Mouse (Mus musculus) WW6 (cell line): ENCODE results near the gene Pdpn.

ENCODE experiments used
- DNase-seq: peaks from one replicate; pipeline ENCODE4 v3.0.0-alpha.2; 2013; ENCODE audit warnings: low read depth, low spot score

The Pdpn gene

DNA sequence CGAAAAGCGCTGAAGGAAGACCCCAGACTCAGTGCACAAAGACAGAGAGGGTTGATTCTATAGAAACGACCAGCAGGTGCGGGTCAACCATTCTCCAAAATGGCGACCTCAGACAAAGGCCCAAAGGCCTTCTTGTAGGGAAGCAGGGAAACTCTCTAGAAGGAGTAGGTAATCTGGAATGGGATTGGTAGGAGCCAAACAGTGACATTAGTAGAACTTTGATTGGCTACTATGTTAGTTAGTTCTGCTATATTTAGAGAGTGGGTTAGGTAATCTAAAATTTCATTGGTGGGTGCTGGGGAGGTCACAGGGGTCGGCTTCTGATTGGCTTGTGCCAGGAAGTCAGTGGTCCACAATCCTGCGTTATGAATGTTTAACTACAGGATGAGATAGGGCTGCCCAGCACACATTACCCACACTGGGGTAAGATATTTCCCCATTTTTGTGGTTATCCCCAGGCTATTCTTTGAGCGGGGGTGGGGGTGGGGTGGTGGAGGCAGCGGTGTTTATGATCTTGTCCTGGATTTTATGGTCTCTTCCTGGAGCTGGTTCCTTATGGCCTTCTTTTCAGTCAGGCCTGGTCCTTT, 59.7 kb downstream of the Pdpn start:
- DNase-seq = peak; percentile 45

DNA sequence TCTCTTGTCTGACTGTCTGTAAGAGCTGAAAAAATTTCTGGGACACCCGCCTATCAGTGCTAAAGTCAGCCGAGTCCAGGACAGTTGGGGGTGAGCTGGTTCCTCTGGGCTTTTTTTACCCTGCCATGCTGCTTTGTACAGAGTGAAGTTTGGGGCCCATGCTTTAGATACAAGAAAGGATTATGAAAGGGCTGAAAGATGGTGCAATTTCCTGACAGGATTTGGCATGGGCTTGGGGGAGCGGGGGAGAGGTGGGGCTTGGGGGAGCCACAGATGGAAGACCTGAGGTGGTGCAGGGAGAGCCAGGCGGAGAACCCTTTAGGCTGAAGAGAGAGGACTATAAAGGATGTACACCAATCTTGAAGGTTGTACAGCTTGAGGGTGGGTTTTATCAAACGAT, 60.2 kb downstream of the Pdpn start:
- DNase-seq = no peak

DNA sequence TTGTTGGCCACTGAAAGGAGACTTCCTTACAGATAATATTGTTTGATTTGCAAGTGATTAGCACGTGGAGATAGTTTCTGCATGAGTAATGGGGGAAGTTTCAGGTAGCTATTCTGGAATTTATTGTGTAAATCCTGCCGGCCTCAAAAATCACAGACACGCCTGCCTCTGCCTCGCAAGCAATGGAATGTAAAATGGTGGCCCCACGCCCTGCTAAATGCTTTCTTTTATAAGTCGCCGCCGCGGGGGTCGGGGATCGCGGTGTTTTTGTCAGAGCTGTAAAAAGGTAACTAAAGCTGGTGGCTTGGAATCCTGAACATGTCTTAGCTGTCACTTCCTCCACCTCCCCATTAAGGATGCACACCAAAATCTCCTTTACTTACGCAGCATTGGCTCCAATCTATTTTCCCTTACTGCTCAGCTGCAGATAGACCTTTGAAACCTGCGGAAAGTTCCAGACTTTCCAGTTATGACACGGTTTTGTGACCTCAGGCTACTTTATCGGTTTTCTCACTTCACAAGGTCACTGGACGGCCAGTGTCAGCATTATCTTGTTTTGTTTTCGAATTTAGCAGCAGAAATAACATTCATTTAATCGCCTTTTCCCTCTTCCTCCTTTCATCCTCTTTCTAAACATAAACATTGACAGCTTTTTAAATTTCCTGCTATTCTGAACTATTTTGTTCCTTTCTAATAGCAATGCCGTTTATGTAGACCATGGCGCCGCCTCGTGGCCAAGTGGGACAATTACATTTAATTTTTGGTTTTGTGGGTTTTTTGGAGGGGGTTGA, 60.9 kb downstream of the Pdpn start:
- DNase-seq = peak; percentile 80

DNA sequence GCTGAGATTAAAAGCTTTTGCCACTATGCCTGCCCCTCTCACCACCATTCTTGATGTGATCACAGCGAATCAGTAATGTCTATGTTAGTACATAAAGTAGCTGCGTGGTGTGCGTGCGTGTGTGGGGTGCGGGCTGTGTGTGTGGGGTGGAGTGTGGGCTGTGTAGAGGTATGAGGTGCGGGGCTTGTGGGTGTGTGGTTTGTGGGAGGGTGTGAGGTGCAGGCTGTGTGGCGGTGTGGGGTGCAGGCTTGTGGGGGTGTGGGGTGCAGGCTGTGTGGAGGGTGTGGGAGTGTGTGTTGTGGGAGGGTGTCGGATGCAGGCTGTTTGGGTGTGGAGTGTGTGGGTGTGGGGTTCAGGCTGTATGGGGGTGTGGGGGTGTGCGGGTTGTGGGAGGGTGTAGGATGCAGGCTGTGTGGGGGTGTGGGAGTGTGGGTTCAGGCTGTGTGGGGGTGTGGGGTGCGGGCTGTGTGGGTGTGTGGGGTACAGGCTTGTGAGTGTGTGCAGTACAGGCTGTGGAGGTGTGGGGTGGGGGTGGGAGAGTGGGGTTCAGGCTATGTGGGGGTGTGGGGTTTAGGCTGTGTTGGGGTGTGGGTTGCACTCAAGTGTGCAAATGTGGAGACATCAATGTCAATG, 67.5 kb downstream of the Pdpn start:
- DNase-seq = no peak

DNA sequence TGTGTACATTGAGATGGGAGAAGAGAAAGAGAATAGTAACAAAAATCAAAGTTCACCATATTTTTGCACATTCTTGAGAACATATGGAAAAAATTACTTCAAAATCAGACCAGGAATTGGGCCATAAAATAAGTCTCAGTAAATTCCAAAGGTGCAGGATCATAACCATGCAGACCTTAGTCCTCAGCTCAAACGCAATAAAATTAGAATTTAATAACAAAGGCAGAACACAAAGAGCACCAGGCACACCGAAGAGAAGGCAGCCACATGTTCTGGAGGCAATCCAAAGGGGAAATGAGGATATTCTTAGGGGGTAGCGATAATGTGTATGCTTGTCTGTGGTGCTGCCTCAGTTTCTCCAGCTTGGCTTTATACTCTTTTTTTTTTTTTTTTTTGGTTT, 68.3 kb downstream of the Pdpn start:
- no peak for DNase-seq

DNA sequence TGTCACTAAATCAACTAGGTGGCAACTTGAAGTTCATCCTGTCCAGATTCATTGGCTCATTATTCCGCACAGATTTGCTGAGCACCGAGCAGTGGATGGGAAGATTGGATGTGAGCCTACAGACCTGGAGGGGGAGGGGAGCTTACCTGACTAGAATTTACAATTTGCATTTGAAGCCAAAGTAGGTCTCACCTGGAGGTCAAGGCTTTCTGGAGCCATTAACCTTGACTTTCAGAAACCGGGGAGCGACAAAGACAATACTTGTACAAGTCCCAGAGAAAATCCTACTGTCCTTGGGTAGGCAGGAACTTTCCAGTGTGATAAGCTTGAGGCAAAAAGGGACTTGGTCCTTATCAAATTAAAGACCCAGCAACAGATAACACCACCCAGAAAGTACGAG, 71.4 kb downstream of the Pdpn start:
- DNase-seq = no peak

DNA sequence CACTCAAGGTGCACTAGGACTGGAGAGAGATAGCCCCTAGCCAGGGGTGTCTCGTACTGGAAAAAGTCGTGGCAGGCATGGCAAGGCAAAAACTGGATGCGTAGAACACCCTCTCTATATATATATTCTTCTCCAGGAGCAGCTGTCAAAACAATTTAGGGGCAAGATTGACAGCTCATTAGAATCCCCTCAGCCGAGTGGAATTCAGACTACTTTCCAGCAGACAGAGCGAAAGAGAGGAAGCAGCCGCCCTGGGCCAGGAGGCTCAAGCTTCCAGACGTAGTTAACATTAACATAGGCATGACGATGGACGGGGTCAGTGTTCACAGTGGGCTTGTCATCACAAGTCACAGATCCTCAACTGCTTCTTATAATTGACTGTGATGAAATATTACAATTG, 73.5 kb downstream of the Pdpn start:
- DNase-seq = no peak

DNA sequence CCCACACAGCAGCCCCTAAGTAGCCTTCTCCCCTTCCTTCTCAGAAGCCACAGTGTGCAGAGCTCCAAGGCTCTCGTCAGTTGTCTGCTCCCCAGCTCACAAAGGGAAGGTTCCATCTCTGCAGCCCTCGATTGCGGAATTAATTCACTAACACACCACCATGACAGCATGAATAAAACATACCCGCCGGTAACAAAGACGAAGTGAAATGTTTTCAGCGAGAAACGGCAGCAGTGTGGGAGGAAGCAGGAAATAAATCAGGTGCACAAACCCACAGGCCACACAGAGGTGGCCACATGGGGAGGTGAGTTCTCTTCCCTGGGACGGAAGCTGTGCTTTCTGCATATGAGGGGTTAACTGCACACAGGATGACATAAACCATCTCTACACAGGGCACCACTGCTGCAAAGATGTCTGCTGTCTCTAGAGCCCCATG, 80.0 kb downstream of the Pdpn start:
- no peak for DNase-seq

DNA sequence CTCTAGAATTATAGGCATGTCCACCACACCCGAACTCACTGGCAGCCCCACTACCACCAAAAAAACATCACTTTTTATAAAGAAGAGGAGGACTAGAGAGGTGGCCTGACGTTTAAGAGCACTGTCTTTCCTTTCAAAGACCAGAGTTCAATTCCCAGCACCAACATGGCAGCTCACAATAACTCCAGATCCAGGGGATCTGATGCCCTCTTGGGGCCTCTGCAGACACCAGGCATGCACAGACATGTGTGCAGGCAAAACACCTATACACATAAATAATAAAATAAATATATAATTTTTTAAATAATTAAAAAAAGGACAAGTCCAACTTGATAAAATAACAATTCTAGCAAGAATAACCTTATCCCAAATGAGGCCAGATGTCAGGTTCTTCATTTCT, 80.5 kb downstream of the Pdpn start:
- DNase-seq = no peak
